Mouse (Mus musculus): ENCODE measurements around the gene Fzr1. TPM values are rescaled to one million over a fixed set of nuclear protein-coding genes. Genes with fewer than 3 reads are reported as not detected.

Gene Fzr1
- total and polyA plus RNA-seq, 2 experiments from 2014 or later = 47.6 to 48.4 TPM

GRCm38 (mm10) chr10:81425236-81425850 lies 47.0 kb upstream of the Fzr1 start:
- TF ChIP-seq CTCF (IDR thresholded peaks at IDR 0.05; ENCODE audit: low read depth) (no peak), EP300 (IDR thresholded peaks at IDR 0.05; ENCODE audit: low read depth) (no peak)
- H3K27me3 ChIP-seq (ENCODE audit: control insufficient read depth, insufficient read depth, low read length) = no peaks in the 10 kb centered on the region
- peak overlapping the region; percentile 83 for H3K27ac ChIP-seq (ENCODE audit: low read depth)
- peak overlapping the region; percentile 80 for H3K4me3 ChIP-seq (ENCODE audit: low read depth, low read length)
- H3K9ac ChIP-seq (replicated peaks; ENCODE audit: low read depth, low read length) = peak overlapping the region; percentile 69
- peaks cover 6% of the 10 kb centered on the region for H3K36me3 ChIP-seq (replicated peaks; ENCODE audit: control insufficient read depth, insufficient read depth, low read length)
- peak overlapping the region; percentile 95 for H3K4me2 ChIP-seq (ENCODE audit: low read depth, low read length)
- no peaks in the 10 kb centered on the region for H3K9me3 ChIP-seq (replicated peaks; ENCODE audit: control insufficient read depth, low read length)
- ATAC-seq (ENCODE audit: insufficient read depth, low read depth) (no peak), DNase-seq (ENCODE audit: low spot score) (no peak)
- WGBS = 32% methylated on average over 10 of the region's 10 CpGs
- H3K4me1 ChIP-seq (ENCODE audit: control insufficient read depth, insufficient read depth) = peaks cover 31% of the 10 kb centered on the region

GRCm38 (mm10) chr10:81424246-81425051 lies 46.1 kb upstream of the Fzr1 start:
- H3K27ac ChIP-seq (ENCODE audit: low read depth) = peak overlapping the region; percentile 83
- H3K36me3 ChIP-seq (replicated peaks; ENCODE audit: control insufficient read depth, insufficient read depth, low read length) = peaks cover 13% of the 10 kb centered on the region
- ATAC-seq (ENCODE audit: insufficient read depth, low read depth) (peak; percentile 21), DNase-seq (ENCODE audit: low spot score) (no peak)
- no peaks in the 10 kb centered on the region for H3K9me3 ChIP-seq (replicated peaks; ENCODE audit: control insufficient read depth, low read length)
- H3K4me1 ChIP-seq (ENCODE audit: control insufficient read depth, insufficient read depth) = peaks cover 31% of the 10 kb centered on the region
- TF ChIP-seq CTCF (IDR thresholded peaks at IDR 0.05; ENCODE audit: low read depth) (no peak), EP300 (IDR thresholded peaks at IDR 0.05; ENCODE audit: low read depth) (no peak)
- peak overlapping the region; percentile 95 for H3K4me2 ChIP-seq (ENCODE audit: low read depth, low read length)
- H3K27me3 ChIP-seq (ENCODE audit: control insufficient read depth, insufficient read depth, low read length) = no peaks in the 10 kb centered on the region
- WGBS = 13% methylated on average over 25 of the region's 25 CpGs
- H3K9ac ChIP-seq (replicated peaks; ENCODE audit: low read depth, low read length) = peak overlapping the region; percentile 69
- H3K4me3 ChIP-seq (ENCODE audit: low read depth, low read length) = peak overlapping the region; percentile 80

GRCm38 (mm10) chr10:81423476-81424245 lies 45.3 kb upstream of the Fzr1 start:
- Histone ChIP-seq H3K4me1 (ENCODE audit: control insufficient read depth, insufficient read depth) (peaks cover 34% of the 10 kb centered on the region), H3K4me2 (ENCODE audit: low read depth, low read length) (peak overlapping the region; percentile 95; the same call in 1 of the 2 replicates), H3K4me3 (ENCODE audit: low read depth, low read length) (no peak overlapping the region), H3K36me3 (replicated peaks; ENCODE audit: control insufficient read depth, insufficient read depth, low read length) (peaks cover 17% of the 10 kb centered on the region), H3K27ac (ENCODE audit: low read depth) (peak overlapping the region; percentile 83; the same call in 1 of the 2 replicates), H3K9me3 (replicated peaks; ENCODE audit: control insufficient read depth, low read length) (no peaks in the 10 kb centered on the region), H3K27me3 (ENCODE audit: control insufficient read depth, insufficient read depth, low read length) (no peaks in the 10 kb centered on the region), H3K9ac (replicated peaks; ENCODE audit: low read depth, low read length) (no peak overlapping the region)
- DNase-seq (ENCODE audit: low spot score) (no peak), ATAC-seq (ENCODE audit: insufficient read depth, low read depth) (no peak)
- no peak for TF ChIP-seq EP300 (IDR thresholded peaks at IDR 0.05; ENCODE audit: low read depth)
- TF ChIP-seq CTCF (IDR thresholded peaks at IDR 0.05; ENCODE audit: low read depth) = no peak
- 78% methylated on average over 4 of the region's 4 CpGs for WGBS

- Histone ChIP-seq H3K27me3 (ENCODE audit: control insufficient read depth, insufficient read depth, low read length) (no peaks in the 10 kb centered on the region), H3K27ac (ENCODE audit: low read depth) (no peak overlapping the region), H3K9me3 (replicated peaks; ENCODE audit: control insufficient read depth, low read length) (no peaks in the 10 kb centered on the region), H3K4me1 (ENCODE audit: control insufficient read depth, insufficient read depth) (peaks cover 43% of the 10 kb centered on the region), H3K36me3 (replicated peaks; ENCODE audit: control insufficient read depth, insufficient read depth, low read length) (peaks cover 17% of the 10 kb centered on the region), H3K9ac (replicated peaks; ENCODE audit: low read depth, low read length) (no peak overlapping the region), H3K4me3 (ENCODE audit: low read depth, low read length) (no peak overlapping the region), H3K4me2 (ENCODE audit: low read depth, low read length) (no peak overlapping the region)
- WGBS = 80% methylated on average over 3 of the region's 3 CpGs
- ATAC-seq (ENCODE audit: insufficient read depth, low read depth) (no peak), DNase-seq (ENCODE audit: low spot score) (no peak)
- TF ChIP-seq EP300 (IDR thresholded peaks at IDR 0.05; ENCODE audit: low read depth) (no peak), CTCF (IDR thresholded peaks at IDR 0.05; ENCODE audit: low read depth) (no peak)
These were observed 44.4 kb upstream of the Fzr1 start for GRCm38 (mm10) chr10:81422661-81423217.

GRCm38 (mm10) chr10:81422191-81422590 lies 43.9 kb upstream of the Fzr1 start:
- WGBS = 78% methylated on average over 6 of the region's 6 CpGs
- no peak for ATAC-seq (ENCODE audit: insufficient read depth, low read depth)
- H3K4me1 ChIP-seq (ENCODE audit: control insufficient read depth, insufficient read depth) = peaks cover 47% of the 10 kb centered on the region

More at GRCm38 (mm10) chr10:81422191-81422590, 43.9 kb upstream of the Fzr1 start:
- Histone ChIP-seq H3K9ac (replicated peaks; ENCODE audit: low read depth, low read length) (no peak overlapping the region), H3K36me3 (replicated peaks; ENCODE audit: control insufficient read depth, insufficient read depth, low read length) (peaks cover 17% of the 10 kb centered on the region), H3K9me3 (replicated peaks; ENCODE audit: control insufficient read depth, low read length) (no peaks in the 10 kb centered on the region), H3K27ac (ENCODE audit: low read depth) (no peak overlapping the region), H3K4me3 (ENCODE audit: low read depth, low read length) (no peak overlapping the region), H3K4me2 (ENCODE audit: low read depth, low read length) (no peak overlapping the region), H3K27me3 (ENCODE audit: control insufficient read depth, insufficient read depth, low read length) (no peaks in the 10 kb centered on the region)
- TF ChIP-seq EP300 (IDR thresholded peaks at IDR 0.05; ENCODE audit: low read depth) (no peak), CTCF (IDR thresholded peaks at IDR 0.05; ENCODE audit: low read depth) (no peak)
- no peak for DNase-seq (ENCODE audit: low spot score)
